Mouse (Mus musculus) thymus, postnatal 0 days (tissue): ENCODE measurements at regions not wholly inside any gene's neighbourhood (a gene's known extent, or its start where the extent isn't known, plus 50 kb on each side); places are given as distances from the start of the nearest gene placed in this dataset.

Experiments used
- DNase-seq: peaks from one replicate; pipeline ENCODE4 v3.0.0-alpha.2; 2015; ENCODE audit warnings: low spot score

DNA sequence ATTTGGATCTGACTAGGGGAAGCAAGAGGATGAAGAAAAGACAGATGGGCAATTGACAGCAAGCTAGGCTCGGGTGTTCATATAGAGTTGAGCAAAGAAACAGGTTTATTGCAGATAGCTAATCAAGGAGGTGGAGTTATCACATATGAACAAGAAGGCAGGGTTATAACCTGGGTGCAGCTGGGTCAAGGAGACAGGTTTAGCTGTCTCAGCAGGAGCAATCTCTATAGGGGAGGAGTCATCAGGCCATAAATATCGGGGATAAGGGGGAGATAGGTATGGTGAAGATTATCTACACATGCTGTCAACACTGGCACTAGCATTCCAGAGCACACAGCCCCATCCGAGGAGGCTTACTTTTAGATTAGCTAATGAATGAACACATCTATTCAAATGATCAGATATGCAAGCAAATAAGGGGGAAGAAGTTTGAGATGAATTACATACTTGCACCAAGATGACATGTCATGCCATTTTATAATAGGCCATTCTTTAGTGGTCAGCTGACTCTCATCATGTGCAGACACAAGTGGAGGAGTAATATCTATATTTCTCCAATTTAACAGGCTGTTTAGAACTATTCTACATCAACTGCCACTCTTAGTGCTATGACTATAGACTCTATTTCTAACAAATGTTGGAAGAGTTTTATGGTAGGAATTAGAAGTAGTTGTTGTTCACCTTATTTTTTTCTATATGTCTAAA is 76.9 kb downstream of the Lhx9 start:
- DNase-seq, result no peak

DNA sequence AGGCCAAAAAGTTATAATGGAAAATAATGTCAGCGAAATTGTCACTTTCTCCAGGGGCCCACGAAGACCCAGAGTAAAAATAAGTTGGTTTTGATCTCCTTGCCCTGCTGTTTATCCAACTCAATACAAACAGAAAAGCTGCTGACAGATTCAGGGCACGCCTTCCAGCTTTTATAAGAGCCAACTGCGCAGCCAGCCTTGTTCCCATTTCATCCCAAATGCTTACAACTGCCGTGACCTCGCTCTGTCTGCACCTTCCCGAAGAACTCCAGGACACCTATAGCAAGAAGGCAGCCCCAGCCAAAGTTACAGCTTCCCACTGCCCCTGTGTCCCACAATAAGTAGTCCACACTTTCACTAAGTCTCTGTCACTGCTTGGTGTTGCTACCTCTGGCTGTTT is 85.5 kb downstream of the Lhx9 start:
- no peak for DNase-seq

DNA sequence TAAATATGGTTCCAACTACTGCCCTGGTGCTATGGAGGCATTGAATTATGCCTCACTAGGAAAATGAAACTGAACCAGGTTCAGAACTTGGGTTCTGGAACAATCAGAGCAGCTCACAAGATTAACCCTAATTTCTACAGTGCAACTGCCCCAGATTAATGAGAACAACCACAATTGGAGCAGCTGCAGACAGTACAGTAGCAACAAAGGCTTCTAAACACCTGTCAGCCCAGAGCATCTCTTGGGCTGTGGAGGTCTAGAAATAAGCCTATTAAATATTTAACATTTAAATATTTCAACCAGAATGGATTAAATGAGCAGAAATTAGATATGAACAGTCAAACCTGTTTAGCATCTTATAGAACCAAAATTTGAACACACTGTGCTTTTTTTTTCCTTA is 90.6 kb downstream of the Lhx9 start:
- DNase-seq, result no peak

DNA sequence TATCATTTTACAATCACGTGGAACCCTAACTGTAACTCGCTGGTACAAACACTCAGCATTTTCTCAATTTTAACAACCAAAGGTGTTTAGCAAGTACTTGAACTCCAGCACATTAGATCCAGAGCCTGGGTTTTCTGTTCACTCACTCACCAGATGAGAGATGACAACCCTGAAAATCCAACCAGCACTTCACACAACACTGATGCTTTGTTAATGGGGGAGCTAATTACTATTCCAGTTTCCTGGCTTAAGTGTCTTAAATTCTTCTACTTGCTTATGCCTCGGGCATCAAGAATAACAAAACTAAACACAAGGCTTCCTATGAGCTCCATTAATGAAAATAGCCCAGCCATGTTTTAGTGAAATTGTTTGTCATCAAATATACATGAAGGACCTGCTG is 113.4 kb upstream of the Nek7 start:
- DNase-seq, result no peak

DNA sequence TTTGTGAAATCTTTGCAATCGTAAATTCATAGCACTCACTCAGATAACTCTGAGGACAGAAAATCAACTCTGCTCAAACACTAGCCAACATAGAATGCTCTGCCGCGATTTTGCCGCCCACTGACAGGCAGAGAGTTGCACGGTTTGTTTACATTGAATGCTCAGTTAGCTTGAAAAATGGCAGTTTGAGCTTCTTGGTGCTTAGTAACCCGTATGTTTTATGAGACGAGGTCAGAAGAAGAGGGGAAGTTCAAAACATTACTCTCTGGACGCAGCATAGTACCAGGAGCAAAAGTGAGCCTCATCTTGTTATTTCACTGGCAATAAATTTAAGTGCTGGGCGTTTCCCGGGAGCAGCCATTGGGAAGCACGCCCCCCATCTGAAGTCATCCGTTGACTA is 111.1 kb upstream of the Nek7 start:
- DNase-seq, result no peak

DNA sequence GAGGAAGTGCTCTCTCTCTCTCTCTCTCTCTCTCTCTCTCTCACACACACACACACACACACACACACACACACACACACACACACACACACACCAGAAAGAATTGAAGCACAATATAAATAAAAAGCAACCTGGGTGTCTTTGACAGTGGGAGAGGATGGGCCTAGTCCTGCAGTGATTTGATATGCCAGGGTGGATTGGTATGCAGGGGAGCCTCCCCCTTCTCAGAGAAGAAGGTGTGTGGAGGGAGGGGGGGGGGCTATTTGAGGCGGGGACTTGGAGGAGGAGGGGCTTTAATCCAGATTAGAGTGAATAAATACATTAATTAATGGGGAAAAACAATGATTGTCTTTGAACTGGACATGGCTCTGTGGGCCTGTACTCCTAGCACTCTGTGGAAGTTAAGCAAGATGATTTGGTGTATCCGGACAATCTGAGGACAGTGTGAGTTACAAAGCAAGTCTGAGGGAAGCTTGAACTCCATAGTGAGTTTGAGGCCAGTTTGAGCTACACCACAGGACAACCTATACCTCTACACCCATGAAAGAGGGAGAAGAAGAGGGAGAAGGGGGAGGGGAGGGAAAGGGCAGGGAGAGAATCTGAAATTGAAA is 109.3 kb upstream of the Nek7 start:
- no peak for DNase-seq

DNA sequence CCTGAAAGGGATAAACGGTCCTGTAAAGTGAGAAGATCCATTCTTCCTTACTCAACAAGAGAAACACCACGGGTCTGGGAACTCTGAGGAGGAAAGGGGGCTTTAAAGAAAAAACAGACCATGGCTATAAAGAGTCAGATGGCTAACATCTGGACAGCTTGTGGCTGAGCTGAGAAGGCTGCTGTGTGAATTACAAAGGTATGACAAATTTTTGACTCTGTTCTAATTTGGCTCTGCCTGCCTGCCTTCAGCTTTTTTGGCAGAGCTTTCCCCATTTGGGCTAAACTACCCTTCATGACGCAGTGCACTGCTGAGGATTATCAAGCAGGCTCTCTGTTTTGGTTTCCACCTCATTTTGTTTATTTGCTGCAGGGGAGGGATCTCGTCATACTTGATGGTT is 100.8 kb upstream of the Nek7 start:
- DNase-seq, result no peak

DNA sequence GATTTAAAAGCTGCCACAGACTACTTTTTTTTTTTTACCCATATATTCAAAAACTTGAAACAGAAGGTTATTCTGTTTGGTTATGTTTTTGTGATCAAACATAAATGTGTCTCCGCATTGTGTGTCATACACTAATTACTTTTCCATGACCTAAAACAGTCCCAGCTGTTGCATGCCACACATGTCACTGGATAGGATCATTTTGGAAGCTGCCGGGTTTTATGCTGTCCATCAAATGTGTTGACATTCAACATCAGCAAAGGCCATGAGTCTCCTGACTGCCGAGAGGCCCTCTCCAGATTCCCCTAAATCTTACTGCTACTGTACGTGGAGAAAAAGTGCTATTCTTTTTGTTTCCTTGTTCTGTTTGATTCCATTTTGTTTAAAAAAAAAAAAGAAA is 99.4 kb upstream of the Nek7 start:
- no peak for DNase-seq

DNA sequence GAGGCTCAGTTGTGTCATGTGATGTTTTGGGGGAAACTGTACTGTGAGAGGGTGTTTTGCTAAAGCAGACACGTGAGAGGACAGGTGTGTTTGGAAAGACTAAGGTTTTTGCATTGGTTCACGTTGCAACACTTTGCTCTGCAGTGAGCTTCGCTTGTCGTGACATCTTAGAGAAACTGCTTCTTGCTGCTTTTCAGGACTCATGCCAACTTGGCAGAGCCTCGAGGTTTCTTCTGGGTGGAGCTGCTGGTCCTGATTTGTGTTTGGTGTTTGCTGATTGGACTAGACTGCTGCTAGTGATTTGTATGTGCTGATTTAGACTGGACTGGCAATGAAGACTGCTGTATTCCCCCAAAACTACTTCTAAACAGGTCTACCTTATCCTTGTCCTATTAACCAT is 97.0 kb upstream of the Nek7 start:
- DNase-seq, result no peak

DNA sequence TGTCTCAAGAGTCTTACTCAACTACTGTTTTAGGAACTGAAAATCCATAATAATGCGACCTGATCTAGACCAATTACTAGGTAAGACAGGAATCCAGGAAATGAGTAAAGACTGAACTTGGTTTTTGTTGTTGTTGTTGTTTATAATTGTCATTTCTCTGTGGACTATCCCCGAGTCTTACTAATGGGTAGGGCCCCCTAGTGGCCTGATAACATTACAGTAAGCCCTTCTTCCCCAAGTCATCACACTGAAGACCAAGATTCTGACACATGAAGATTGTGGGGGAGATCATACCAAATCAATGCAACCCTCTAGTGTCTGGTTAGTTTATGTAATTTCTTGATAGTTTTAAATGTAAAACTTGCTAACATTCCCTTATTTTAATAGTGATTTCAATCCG is 95.2 kb upstream of the Nek7 start:
- DNase-seq, result peak; percentile 31

DNA sequence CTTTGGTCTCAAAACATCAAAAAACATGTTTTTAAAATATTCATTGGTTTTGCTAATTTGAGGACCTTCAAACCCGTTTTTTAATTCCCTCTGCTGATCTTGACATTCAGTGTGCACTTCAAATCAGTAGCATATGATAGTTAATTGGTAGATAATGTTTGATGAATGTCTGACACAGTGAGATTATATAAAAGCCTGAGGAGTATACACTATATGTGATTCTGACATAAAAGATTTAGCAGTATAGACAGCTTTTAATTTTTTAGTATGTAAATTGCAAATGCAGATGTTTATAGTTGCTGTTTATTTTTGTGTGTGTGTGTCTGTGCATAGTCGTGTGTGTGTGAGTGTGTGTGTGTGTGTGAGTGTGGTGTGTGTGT is 89.3 kb upstream of the Nek7 start:
- no peak for DNase-seq

DNA sequence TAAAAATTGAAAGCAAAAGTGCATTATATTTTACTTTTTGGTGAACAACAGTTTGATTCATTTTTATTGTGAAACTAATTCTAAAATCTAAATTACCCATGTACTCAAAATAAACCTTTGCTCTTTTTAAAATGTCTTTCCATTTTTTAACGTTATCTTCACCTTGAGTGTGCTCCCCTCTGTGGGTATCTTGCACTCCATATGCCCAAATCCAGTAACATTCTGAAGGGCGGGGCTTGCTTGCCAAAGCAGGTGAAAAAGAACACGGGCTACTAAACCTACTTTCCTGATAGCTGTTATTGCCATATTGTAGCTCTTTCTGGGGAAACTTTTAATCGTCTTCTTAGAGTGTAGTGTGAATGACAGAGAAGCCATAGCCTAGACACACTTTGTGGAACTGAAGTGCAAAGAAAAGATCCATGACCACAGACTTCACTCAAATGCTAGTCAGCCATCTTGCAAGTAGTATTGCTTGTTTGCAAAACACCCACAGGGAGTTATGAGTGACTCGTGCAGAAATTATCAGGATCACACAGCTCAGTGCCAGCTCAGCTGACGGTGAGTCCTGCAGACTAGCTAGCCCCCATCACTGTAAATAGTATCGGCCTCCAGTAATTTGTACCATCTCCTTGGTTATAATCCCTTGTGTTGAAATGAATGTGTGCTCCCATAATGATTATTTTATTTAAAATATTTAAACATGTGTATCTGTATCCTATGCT is 88.7 kb upstream of the Nek7 start:
- no peak for DNase-seq

DNA sequence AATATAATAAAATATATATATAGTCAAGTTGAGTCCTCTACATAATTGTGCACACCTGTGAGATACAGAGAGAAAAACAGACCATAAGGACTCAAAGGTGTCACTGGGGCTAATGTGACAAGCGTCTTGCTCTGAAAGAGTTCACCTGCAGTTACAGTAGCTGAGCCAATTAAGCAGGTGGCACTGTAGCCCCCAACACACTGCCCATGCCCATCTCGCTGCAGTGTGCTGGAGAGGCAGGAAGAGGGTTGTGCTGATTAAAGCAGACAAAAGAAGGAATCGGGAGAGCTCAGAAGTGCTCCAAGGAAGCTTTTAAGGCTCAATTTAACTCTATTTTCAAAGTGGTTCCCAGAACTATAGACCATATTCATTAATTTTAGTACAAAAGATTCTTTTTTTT is 88.0 kb upstream of the Nek7 start:
- no peak for DNase-seq

DNA sequence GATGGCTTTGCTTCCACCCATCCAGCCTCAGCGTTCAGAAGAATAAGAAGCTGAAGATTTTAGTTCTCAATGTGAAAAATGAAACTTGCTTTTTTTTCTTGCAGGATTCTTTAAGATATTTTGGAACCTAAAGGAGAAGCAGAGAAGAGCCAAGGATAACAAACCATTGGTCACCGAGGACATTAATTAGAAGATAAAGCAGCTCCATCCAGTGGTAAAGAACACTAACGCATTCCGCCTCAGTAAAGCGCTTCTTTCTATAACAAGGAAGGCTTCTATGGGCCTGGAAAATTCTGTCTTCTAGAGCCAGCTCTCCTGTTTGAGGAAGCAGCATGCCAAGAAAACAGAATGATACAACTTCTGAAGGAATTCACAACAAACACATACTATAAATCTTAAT is 83.3 kb upstream of the Nek7 start:
- DNase-seq, result no peak

DNA sequence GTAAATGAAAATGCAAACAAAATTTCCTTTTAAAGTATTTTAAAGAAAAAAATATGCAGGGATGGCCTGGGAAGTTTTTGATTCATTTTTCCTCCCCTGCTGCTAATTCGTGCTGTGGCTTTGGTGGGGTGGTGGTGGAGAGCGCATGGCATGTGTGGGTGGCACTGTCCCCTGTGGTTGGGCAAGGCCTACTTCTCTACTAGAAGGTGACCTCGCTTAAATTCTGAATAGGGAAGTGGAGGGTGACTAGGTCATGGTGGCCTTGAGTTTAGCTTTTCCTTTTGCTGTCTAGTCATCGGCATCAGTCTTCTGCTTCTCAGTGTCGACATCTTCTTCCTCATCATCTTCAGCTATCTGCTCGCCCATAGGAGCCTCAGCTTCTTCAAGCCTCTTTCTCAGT is 69.3 kb upstream of the Nek7 start:
- DNase-seq, result no peak

DNA sequence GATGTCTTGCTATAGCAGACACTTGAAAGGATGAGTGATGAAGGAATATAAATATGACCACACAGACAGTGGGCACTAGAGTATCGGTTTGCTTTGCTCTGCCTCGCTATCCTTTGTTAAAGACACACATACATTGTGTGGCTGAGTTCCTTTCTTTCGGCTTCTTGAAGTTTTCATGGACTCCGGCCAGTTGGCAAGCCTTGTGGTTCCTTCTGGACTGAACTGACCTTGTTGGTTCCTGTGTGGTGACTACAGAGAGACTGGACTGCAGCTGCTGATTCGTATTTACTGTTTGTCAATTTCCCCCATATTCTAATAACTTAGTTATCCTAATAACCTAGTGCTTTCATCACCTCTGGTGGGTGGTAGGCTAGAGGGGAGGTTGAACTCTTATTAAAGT is 66.8 kb upstream of the Nek7 start:
- no peak for DNase-seq

DNA sequence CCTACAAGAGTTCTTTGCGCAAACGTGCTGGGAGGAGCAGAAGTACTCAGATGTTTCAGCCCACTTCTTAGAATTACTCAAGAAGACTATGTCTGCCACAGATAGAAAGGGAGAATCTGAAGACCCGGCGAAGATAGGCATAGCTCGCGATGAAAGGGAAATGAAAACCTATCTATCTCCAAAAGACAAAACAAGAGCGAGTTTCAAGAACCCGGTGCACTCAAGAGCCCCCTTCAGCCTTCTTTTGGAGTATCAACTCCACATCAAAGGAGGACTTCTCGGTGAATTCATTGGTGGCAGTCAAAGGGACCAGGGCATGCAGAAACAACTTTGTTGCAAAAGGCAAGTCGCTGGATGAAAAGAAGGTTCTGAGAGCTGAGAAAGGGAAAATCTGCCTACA is 63.8 kb upstream of the Nek7 start:
- peak; percentile 39 for DNase-seq

DNA sequence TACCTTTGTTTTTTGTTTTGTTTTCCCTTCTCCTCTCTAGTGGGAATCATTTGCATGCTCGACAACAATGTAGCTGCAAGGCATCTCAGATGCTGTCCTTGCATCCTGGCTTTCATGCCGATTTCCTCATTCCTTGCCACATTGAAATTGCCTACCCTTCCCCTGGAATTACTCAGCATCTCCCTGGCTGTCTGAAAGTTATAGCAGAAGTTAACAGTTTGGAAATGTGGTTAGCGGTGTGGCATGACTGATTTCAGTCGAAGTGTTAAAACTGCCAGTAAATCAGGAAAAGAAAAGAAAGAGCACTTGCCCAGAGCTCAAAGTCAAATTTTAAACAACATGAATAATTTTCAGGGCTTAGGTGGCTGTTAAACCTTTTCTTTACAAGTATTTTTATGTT is 62.0 kb upstream of the Nek7 start:
- no peak for DNase-seq

DNA sequence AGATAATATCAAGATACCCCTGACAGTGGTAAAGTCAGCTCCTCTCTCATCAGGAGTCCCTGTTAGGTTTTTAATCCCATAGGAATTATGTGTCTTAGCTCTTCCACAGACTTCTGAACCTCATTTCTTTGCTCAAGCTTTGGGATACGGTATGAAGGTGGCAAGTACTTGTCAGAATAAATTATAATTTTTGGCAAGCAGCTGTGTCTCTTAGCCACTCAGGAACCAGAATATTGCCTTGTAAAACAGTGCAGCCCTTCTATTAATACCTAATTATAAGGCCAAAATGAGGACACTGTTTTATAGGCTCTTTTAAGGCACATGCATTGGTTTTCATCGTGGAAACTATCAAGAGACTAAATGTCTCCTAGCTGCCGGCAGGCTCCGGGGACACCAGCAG is 54.3 kb upstream of the Nek7 start:
- no peak for DNase-seq
